Mouse (Mus musculus) testis, adult 2 months (tissue): Measurements from ENCODE around the gene Pakap.

Source experiments
- CTCF ChIP-seq: fragments of 200-500 bp; IDR thresholded peaks from 2 replicates; pipeline ENCODE4 v1.5.1; 2012; ENCODE audit warnings: low read depth, mild to moderate bottlenecking, inconsistent platforms, low read length, moderate library complexity; ENCODE audit not compliant: control insufficient read depth, insufficient read depth, insufficient replicate concordance
- POLR2A ChIP-seq: fragments of 200-500 bp; IDR thresholded peaks from 2 replicates; pipeline ENCODE4 v1.6.1; 2012; ENCODE audit warnings: low read depth, mild to moderate bottlenecking, inconsistent platforms, low read length, moderate library complexity; ENCODE audit not compliant: control insufficient read depth

GRCm38 (mm10) chr4:57725569-57725968, 157.6 kb downstream of the Pakap start:
- no peak for TF ChIP-seq POLR2A
- no peak for TF ChIP-seq CTCF
